Mouse (Mus musculus) stomach, embryonic 14.5 days (tissue): ENCODE results near the gene Parva. TPM values are rescaled to one million over a fixed set of nuclear protein-coding genes. Genes with fewer than 3 reads are reported as not detected.

ENCODE experiments used
- ATAC-seq: fragments of 200-750 bp; cut with Nextera tagmentation; 2 replicates; pipeline ENCODE4 v1.8.0; 2017; ENCODE audit warnings: low read depth, moderate TSS enrichment; ENCODE audit not compliant: insufficient number of reproducible peaks, insufficient read depth, low FRiP score
- H3K27ac ChIP-seq: fragments of 300-500 bp; sonication (generic); 2 replicates; pipeline ENCODE4 v1.5.1; 2014; ENCODE audit warnings: mild to moderate bottlenecking, low read length, moderate library complexity, mixed read lengths
- H3K27me3 ChIP-seq: fragments of 300-500 bp; sonication (generic); 2 replicates; pipeline ENCODE4 v1.6.1; 2014; ENCODE audit warnings: low read length, control low read depth, mixed read lengths; ENCODE audit not compliant: control insufficient read depth, insufficient read depth
- H3K36me3 ChIP-seq: fragments of 300-500 bp; sonication (generic); 2 replicates; pipeline ENCODE4 v1.6.1; 2014; ENCODE audit warnings: mild to moderate bottlenecking, control low read depth, low read length, moderate library complexity, mixed read lengths; ENCODE audit not compliant: control insufficient read depth, insufficient read depth
- H3K4me1 ChIP-seq: fragments of 300-500 bp; sonication (generic); 2 replicates; pipeline ENCODE4 v1.6.1; 2014; ENCODE audit warnings: low read length, control low read depth, mixed read lengths; ENCODE audit not compliant: control insufficient read depth, insufficient read depth
- H3K4me2 ChIP-seq: fragments of 300-500 bp; sonication (generic); replicated peaks from 2 replicates; pipeline ENCODE4 v1.6.1; 2014; ENCODE audit warnings: low read depth, low read length, control low read depth
- H3K4me3 ChIP-seq: fragments of 300-500 bp; sonication (generic); 2 replicates; pipeline ENCODE4 v1.5.1; 2014; ENCODE audit warnings: low read depth, low read length, control low read depth
- H3K9ac ChIP-seq: fragments of 300-500 bp; sonication (generic); replicated peaks from 2 replicates; pipeline ENCODE4 v1.6.1; 2014; ENCODE audit warnings: low read depth, mild to moderate bottlenecking, control low read depth, low read length, moderate library complexity, mixed read lengths
- H3K9me3 ChIP-seq: fragments of 300-500 bp; sonication (generic); 2 replicates; pipeline ENCODE4 v1.6.1; 2016; ENCODE audit warnings: low read depth, low read length, control low read depth; ENCODE audit not compliant: control insufficient read depth
- WGBS: fragments of 180-500 bp; shearing (Covaris S2); extraction: QIAGEN DNeasy Blood & Tissue Kit; methylation state at CpG from one replicate; pipeline ENCODE4 v1.1.7; 2014; 5-methylcytosine and 5-hydroxymethylcytosine counted together
- polyA plus RNA-seq: library from polyadenylated mRNA; unstranded; fragments of >200 nt; fragmentation: Nextera tagmentation; extraction: Ambion mirVana; gene quantifications from 2 replicates; pipeline ENCODE4 v1.2.1, GENCODE M21; 2014

The Parva gene
- polyA plus RNA-seq, 1 experiment from 2014 or later = 128 TPM

GRCm38 (mm10) chr7:112490825-112491224 is 63.5 kb downstream of the Parva start:
- no peak overlapping the region for H3K9ac ChIP-seq
- ATAC-seq = no peak
- no peaks in the 10 kb centered on the region; the same call in 1 of the 2 replicates for H3K36me3 ChIP-seq
- no peak overlapping the region for H3K4me2 ChIP-seq
- H3K9me3 ChIP-seq = no peaks in the 10 kb centered on the region
- 27% methylated on average over 2 of the region's 2 CpGs for WGBS
- no peaks in the 10 kb centered on the region for H3K27me3 ChIP-seq
- H3K27ac ChIP-seq = peak overlapping the region; percentile 48
- H3K4me3 ChIP-seq = no peak overlapping the region
- peaks cover 14% of the 10 kb centered on the region for H3K4me1 ChIP-seq

DNA sequence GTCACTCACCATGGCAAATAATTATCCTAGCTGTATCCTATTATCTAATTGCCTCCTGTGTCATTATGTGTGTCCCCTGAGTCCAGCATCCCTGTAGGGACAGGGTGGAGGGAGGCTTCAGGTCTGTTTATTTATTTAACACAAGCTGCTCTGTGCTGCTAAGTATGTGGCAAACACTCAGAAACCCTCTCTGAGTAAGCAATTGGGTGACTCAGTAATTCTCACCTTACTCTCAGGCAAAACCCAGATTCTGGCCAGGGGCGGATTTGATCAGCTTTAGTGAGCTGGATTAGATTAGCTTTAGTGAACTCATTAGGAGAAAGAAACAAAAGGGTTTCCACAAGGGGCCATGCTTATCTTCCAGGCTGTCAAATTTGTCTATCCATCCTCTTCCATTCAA is 64.4 kb downstream of the Parva start:
- ATAC-seq = 0 out of 2 replicates have a peak, but pooled peaks have one; percentile 37
- no peak overlapping the region for H3K4me3 ChIP-seq
- WGBS = 65% methylated on average over 1 of the region's 1 CpGs
- H3K27ac ChIP-seq = no peak overlapping the region
- H3K4me1 ChIP-seq = peaks cover 23% of the 10 kb centered on the region
- H3K36me3 ChIP-seq = no peaks in the 10 kb centered on the region
- H3K9me3 ChIP-seq = no peaks in the 10 kb centered on the region
- H3K4me2 ChIP-seq = no peak overlapping the region
- no peak overlapping the region for H3K9ac ChIP-seq
- H3K27me3 ChIP-seq = no peaks in the 10 kb centered on the region

DNA sequence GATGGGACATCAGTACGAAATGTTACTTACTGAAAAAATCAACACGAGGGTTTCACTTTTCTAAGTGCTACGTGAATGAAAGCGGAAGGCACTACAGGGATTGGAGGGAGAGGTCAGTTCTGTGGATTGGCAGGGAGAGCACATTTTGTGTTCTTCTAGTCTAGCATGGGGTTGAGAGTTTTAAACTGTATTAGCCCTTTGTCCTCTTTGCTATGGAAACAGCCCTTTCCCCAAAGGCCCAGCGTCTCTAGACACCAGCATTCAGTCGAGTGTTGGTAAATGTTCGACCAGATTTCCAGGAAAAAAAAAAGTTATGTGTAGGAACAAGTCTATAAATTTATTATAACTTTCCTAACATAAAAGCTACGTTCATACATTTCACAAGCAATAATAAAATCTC is 68.6 kb downstream of the Parva start:
- 52% methylated on average over 8 of the region's 8 CpGs for WGBS
- ATAC-seq = no peak
- Histone ChIP-seq H3K4me1 (peaks cover 58% of the 10 kb centered on the region), H3K9me3 (no peaks in the 10 kb centered on the region), H3K4me2 (no peak overlapping the region), H3K27me3 (no peaks in the 10 kb centered on the region), H3K27ac (peak overlapping the region; percentile 53; the same call in 1 of the 2 replicates), H3K4me3 (no peak overlapping the region), H3K9ac (no peak overlapping the region), H3K36me3 (no peaks in the 10 kb centered on the region)

DNA sequence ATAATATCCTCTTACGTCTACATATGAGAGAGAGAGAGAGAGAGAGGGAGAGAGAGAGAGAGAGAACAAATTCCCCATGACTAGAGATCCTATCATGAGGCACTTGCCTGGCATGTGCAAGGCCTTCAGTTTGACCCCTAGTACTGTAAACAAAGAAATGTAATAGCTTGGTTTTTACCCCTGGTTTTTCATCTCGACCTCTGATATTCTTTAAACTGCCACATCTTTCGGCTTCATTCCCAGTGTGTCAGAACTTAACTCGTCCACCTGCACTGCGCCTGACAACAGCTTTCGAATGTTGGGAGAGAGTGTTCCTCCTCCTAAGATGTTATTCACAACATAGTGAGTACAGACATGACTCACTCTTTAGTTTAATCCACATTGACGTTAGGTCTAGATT is 69.6 kb downstream of the Parva start:
- H3K4me2 ChIP-seq = no peak overlapping the region
- no peaks in the 10 kb centered on the region for H3K9me3 ChIP-seq
- no peaks in the 10 kb centered on the region for H3K27me3 ChIP-seq
- no peak overlapping the region for H3K9ac ChIP-seq
- H3K4me1 ChIP-seq = peaks cover 63% of the 10 kb centered on the region
- no peak overlapping the region for H3K4me3 ChIP-seq
- no peaks in the 10 kb centered on the region for H3K36me3 ChIP-seq
- WGBS = 22% methylated on average over 7 of the region's 7 CpGs
- H3K27ac ChIP-seq = peak overlapping the region; percentile 78
- ATAC-seq = no peak

GRCm38 (mm10) chr7:112498591-112499301 is 71.4 kb downstream of the Parva start:
- no peaks in the 10 kb centered on the region for H3K36me3 ChIP-seq
- no peak overlapping the region for H3K4me2 ChIP-seq
- H3K9me3 ChIP-seq = no peaks in the 10 kb centered on the region
- no peak overlapping the region for H3K4me3 ChIP-seq
- H3K27me3 ChIP-seq = no peaks in the 10 kb centered on the region
- H3K27ac ChIP-seq = peak overlapping the region; percentile 99
- 35% methylated on average over 9 of the region's 9 CpGs for WGBS
- ATAC-seq = peak; percentile 70
- H3K9ac ChIP-seq = no peak overlapping the region
- peaks cover 80% of the 10 kb centered on the region for H3K4me1 ChIP-seq

GRCm38 (mm10) chr7:112499453-112500133 is 72.3 kb downstream of the Parva start:
- Histone ChIP-seq H3K9ac (no peak overlapping the region), H3K27me3 (no peaks in the 10 kb centered on the region), H3K27ac (peak overlapping the region; percentile 99), H3K4me1 (peaks cover 80% of the 10 kb centered on the region), H3K4me2 (no peak overlapping the region), H3K9me3 (no peaks in the 10 kb centered on the region), H3K36me3 (no peaks in the 10 kb centered on the region), H3K4me3 (no peak overlapping the region)
- WGBS = 12% methylated on average over 10 of the region's 10 CpGs
- no peak for ATAC-seq

DNA sequence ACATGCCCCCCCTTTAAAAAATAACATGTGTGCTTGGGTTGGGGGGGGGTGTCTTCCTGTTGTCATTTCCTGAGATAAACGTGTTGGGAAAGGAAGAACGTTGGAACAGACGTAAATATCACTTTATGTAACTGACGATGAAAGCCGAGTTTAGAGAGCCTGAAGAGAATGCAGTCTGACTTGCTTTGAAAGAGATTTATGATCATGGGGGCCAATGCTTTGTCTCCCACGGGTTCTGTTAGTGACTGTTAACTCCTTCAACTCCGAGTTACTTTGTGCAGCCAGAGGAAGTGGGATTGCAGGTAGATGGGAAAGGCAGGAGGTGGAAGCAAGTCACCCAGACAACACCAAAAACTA is 72.8 kb downstream of the Parva start:
- peak overlapping the region; percentile 99; the same call in 1 of the 2 replicates for H3K27ac ChIP-seq
- WGBS = 2% methylated on average over 7 of the region's 7 CpGs
- no peak overlapping the region for H3K4me3 ChIP-seq
- no peak overlapping the region for H3K9ac ChIP-seq
- no peaks in the 10 kb centered on the region for H3K27me3 ChIP-seq
- peaks cover 80% of the 10 kb centered on the region for H3K4me1 ChIP-seq
- H3K9me3 ChIP-seq = no peaks in the 10 kb centered on the region
- no peak for ATAC-seq
- no peak overlapping the region for H3K4me2 ChIP-seq
- H3K36me3 ChIP-seq = no peaks in the 10 kb centered on the region

- peaks cover 66% of the 10 kb centered on the region for H3K4me1 ChIP-seq
- ATAC-seq = no peak
- no peak overlapping the region for H3K9ac ChIP-seq
- no peaks in the 10 kb centered on the region for H3K27me3 ChIP-seq
- H3K4me3 ChIP-seq = no peak overlapping the region
- peak overlapping the region; percentile 99 for H3K27ac ChIP-seq
- H3K9me3 ChIP-seq = no peaks in the 10 kb centered on the region
- WGBS = 20% methylated on average over 17 of the region's 18 CpGs
- no peaks in the 10 kb centered on the region for H3K36me3 ChIP-seq
- 0 out of 2 replicates have a peak overlapping the region, but pooled peaks have one; percentile 12 for H3K4me2 ChIP-seq
These were observed 74.9 kb downstream of the Parva start for GRCm38 (mm10) chr7:112502050-112502809.
